Mouse (Mus musculus) kidney, embryonic 14.5 days (tissue): ENCODE data around the gene Slc41a2. TPM values are rescaled to one million over a fixed set of nuclear protein-coding genes. Genes with fewer than 3 reads are reported as not detected.
A peak's percentile ranks its signal among the peaks of the same experiment; 100 is the strongest.
"Not testable (repeated sequence)": the region's sequence is repeated elsewhere in the genome, so short reads cannot be mapped to it uniquely, and the experiment has no call there.

Experiments
- ATAC-seq: fragments of 200-750 bp; cut with Nextera tagmentation; 2 replicates; pipeline ENCODE4 v1.8.0; 2017; ENCODE audit warnings: moderate number of reproducible peaks, mild to moderate bottlenecking, moderate TSS enrichment, moderate library complexity; ENCODE audit not compliant: low FRiP score, low TSS enrichment
- H3K27ac ChIP-seq: fragments of 300-500 bp; sonication (generic); 2 replicates; pipeline ENCODE4 v1.5.1; 2014; ENCODE audit warnings: low read depth, mild to moderate bottlenecking, low read length, moderate library complexity, mixed read lengths
- H3K27me3 ChIP-seq: fragments of 300-500 bp; sonication (generic); 2 replicates; pipeline ENCODE4 v1.6.1; 2014; ENCODE audit warnings: mild to moderate bottlenecking, low read length; ENCODE audit not compliant: control insufficient read depth, insufficient read depth
- H3K36me3 ChIP-seq: fragments of 300-500 bp; sonication (generic); 2 replicates; pipeline ENCODE4 v1.6.1; 2014; ENCODE audit warnings: low read length, mixed read lengths; ENCODE audit not compliant: control insufficient read depth, insufficient read depth
- H3K4me1 ChIP-seq: fragments of 300-500 bp; sonication (generic); 2 replicates; pipeline ENCODE4 v1.6.1; 2014; ENCODE audit warnings: low read length, mixed read lengths; ENCODE audit not compliant: control insufficient read depth, insufficient read depth
- H3K4me2 ChIP-seq: fragments of 300-500 bp; sonication (generic); replicated peaks from 2 replicates; pipeline ENCODE4 v1.6.1; 2014; ENCODE audit warnings: low read depth, mild to moderate bottlenecking, low read length
- H3K4me3 ChIP-seq: fragments of 300-500 bp; sonication (generic); 2 replicates; pipeline ENCODE4 v1.5.1; 2014; ENCODE audit warnings: mild to moderate bottlenecking, low read length
- H3K9ac ChIP-seq: fragments of 300-500 bp; sonication (generic); 2 replicates; pipeline ENCODE4 v1.6.1; 2014; ENCODE audit warnings: low read depth, mild to moderate bottlenecking, low read length, moderate library complexity
- H3K9me3 ChIP-seq: fragments of 300-500 bp; sonication (generic); 2 replicates; pipeline ENCODE4 v1.6.1; 2016; ENCODE audit warnings: low read length; ENCODE audit not compliant: control insufficient read depth
- WGBS: fragments of 180-500 bp; shearing (Covaris S2); extraction: QIAGEN DNeasy Blood & Tissue Kit; methylation state at CpG from one replicate; pipeline ENCODE4 v1.1.7; 2014; 5-methylcytosine and 5-hydroxymethylcytosine counted together
- polyA plus RNA-seq: library from polyadenylated mRNA; unstranded; fragments of >200 nt; fragmentation: Nextera tagmentation; extraction: Ambion mirVana; gene quantifications from 2 replicates; pipeline ENCODE4 v1.2.1, GENCODE M21; 2014

Gene Slc41a2
- polyA plus RNA-seq, 1 experiment from 2014 or later = 0.50 TPM

DNA sequence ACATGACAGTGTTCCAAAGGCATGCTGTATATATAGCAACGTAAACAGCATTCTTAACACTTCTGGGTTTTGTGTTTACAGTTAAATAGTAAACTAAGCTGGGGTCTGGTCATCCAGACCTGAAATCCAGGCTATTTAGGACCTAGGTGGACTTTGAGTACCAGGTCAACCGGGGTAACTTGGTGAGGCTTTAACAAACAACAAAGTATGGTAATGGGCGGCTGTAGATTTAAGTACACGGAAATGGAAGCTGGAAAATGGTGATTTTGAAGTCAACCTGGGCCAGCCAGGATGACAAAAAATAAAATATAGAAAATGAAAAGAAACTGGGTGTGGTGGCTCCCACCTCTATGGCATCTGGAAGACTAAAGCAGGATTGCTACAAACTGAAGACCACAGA is 21.8 kb upstream of the Slc41a2 start:
- Histone ChIP-seq H3K27me3 (no peaks in the 10 kb centered on the region), H3K4me2 (peak overlapping the region; percentile 46), H3K36me3 (peaks cover 21% of the 10 kb centered on the region), H3K9me3 (no peaks in the 10 kb centered on the region), H3K4me1 (peaks cover 13% of the 10 kb centered on the region), H3K4me3 (peak overlapping the region; percentile 91), H3K9ac (peak overlapping the region; percentile 31; the same call in 1 of the 2 replicates), H3K27ac (peak overlapping the region; percentile 74; the same call in 1 of the 2 replicates)
- no peak for ATAC-seq
- 83% methylated on average over 4 of the region's 4 CpGs for WGBS

DNA sequence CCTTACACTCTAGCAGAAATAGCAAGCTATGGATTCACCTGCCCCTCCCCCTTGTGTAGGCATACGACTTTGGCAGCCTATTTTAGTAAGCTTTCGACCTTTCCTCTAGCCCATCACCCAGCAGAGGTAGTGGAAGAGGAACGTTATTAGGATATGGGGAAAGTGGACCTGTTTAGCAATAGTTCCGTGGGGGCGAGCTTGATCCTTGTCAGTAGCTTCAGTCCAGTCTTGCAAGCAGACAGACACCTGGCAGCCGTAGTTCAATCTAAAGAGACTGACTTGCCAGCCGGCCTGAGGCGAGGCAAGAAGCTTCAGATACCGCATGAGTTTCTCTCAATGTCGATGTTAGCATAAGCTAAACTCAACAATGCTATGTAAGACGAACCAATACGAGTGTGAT is 18.7 kb upstream of the Slc41a2 start:
- ATAC-seq = no peak
- peaks cover 14% of the 10 kb centered on the region for H3K4me1 ChIP-seq
- H3K4me3 ChIP-seq = no peak overlapping the region
- H3K27ac ChIP-seq = no peak overlapping the region
- no peaks in the 10 kb centered on the region for H3K27me3 ChIP-seq
- H3K36me3 ChIP-seq = no peaks in the 10 kb centered on the region
- no peaks in the 10 kb centered on the region for H3K9me3 ChIP-seq
- H3K4me2 ChIP-seq = no peak overlapping the region
- no peak overlapping the region for H3K9ac ChIP-seq
- WGBS = 83% methylated on average over 12 of the region's 12 CpGs

DNA sequence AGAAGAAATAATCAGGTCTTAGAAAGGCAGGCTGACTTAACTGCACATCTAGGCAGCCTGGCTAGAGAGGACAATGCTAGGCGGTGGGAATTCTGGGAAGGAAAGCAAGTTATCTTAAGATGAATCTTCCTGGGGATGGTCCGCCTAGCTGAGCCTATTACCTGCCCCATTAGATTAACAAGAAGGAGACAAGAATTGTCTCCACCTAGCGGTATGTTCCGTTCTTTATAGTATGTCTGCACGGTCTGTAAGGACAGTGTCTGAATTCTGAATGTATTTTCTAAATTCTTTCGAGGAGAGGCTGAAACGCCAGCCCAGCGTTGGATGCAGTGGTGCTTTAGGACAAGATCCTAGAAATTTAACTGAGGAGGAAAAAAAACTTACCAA is 16.6 kb upstream of the Slc41a2 start:
- Histone ChIP-seq H3K27ac (no peak overlapping the region; the same call in 1 of the 2 replicates), H3K36me3 (no peaks in the 10 kb centered on the region), H3K4me2 (0 out of 2 replicates have a peak overlapping the region, but pooled peaks have one; percentile 0), H3K4me1 (peaks cover 5% of the 10 kb centered on the region; the same call in 1 of the 2 replicates), H3K27me3 (no peaks in the 10 kb centered on the region), H3K9me3 (no peaks in the 10 kb centered on the region), H3K4me3 (no peak overlapping the region), H3K9ac (no peak overlapping the region)
- 67% methylated on average over 8 of the region's 8 CpGs for WGBS
- no peak for ATAC-seq

DNA sequence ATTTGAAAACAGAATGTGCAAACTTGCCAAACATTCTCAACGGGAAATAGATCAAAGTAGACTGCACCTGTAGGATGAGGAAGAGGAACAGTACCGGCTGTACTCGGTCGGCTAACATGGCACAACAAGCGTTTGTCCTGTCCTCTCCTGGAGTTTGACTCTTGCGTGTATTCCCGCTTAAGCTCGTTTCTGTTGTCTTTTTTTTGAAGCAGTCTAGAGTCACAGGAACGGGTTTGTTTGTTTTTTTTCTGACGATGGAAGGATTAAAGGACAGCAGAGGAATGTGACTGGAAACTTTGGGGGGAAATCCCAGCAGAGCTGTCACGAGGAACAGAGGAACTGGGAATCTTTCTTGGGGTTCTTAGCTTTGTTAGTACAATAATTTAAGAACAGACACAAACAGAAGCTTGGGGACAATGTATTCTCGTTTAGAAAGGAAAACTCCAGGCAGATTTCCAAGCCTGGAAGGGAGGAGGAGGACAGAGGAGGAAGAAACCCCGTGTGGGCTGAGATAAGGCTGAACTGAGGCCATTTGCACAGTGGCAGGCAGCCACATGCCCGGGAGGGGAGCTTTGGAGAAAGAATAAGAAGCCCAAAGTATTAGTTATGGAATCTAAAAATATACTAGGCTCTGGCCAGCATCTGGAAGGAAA is 16.1 kb upstream of the Slc41a2 start:
- Histone ChIP-seq H3K9me3 (no peaks in the 10 kb centered on the region), H3K4me3 (no peak overlapping the region), H3K4me2 (0 out of 2 replicates have a peak overlapping the region, but pooled peaks have one; percentile 0), H3K9ac (no peak overlapping the region), H3K36me3 (no peaks in the 10 kb centered on the region), H3K4me1 (peaks cover 4% of the 10 kb centered on the region; the same call in 1 of the 2 replicates), H3K27me3 (no peaks in the 10 kb centered on the region), H3K27ac (no peak overlapping the region; the same call in 1 of the 2 replicates)
- WGBS = 40% methylated on average over 14 of the region's 14 CpGs
- ATAC-seq = no peak

DNA sequence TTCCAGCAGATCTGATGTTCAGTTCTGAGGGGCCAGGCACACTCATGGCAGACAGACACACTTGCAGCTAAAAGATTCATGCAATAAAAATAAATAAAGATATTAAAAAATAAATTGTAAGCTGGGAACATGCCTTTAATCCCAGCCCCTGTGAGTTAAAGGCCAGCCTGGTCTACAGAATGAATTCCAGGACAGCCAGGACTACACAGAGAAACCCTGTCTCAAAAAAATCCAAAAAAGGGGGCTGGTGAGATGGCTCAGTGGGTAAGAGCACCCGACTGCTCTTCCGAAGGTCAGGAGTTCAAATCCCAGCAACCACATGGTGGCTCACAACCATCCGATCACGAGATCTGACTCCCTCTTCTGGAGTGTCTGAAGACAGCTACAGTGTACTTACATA is 14.1 kb upstream of the Slc41a2 start:
- not testable (repeated sequence) for ATAC-seq, H3K27ac ChIP-seq, H3K36me3 ChIP-seq, H3K9ac ChIP-seq, H3K4me3 ChIP-seq, H3K9me3 ChIP-seq, H3K4me1 ChIP-seq, H3K27me3 ChIP-seq, H3K4me2 ChIP-seq
- 98% methylated on average over 3 of the region's 4 CpGs for WGBS

GRCm38 (mm10) chr10:83350689-83351088 is 13.0 kb upstream of the Slc41a2 start:
- no peak for ATAC-seq
- 73% methylated on average over 2 of the region's 2 CpGs for WGBS

GRCm38 (mm10) chr10:83347494-83347893 is 9.8 kb upstream of the Slc41a2 start:
- ATAC-seq = no peak

More at GRCm38 (mm10) chr10:83350689-83351088, 13.0 kb upstream of the Slc41a2 start:
- Histone ChIP-seq H3K4me3 (no peak overlapping the region), H3K27ac (no peak overlapping the region), H3K9ac (no peak overlapping the region), H3K36me3 (no peaks in the 10 kb centered on the region), H3K4me1 (peaks cover 4% of the 10 kb centered on the region; the same call in 1 of the 2 replicates), H3K27me3 (no peaks in the 10 kb centered on the region), H3K9me3 (no peaks in the 10 kb centered on the region), H3K4me2 (no peak overlapping the region)

GRCm38 (mm10) chr10:83346359-83346736 is 8.7 kb upstream of the Slc41a2 start:
- H3K27me3 ChIP-seq = no peaks in the 10 kb centered on the region
- no peaks in the 10 kb centered on the region for H3K36me3 ChIP-seq
- no peak overlapping the region for H3K9ac ChIP-seq
- 80% methylated on average over 5 of the region's 5 CpGs for WGBS
- no peak overlapping the region for H3K4me2 ChIP-seq
- no peaks in the 10 kb centered on the region for H3K9me3 ChIP-seq
- no peak for ATAC-seq
- H3K4me1 ChIP-seq = no peaks in the 10 kb centered on the region
- no peak overlapping the region for H3K4me3 ChIP-seq
- H3K27ac ChIP-seq = no peak overlapping the region

More at GRCm38 (mm10) chr10:83347494-83347893, 9.8 kb upstream of the Slc41a2 start:
- Histone ChIP-seq H3K4me1 (no peaks in the 10 kb centered on the region), H3K9me3 (no peaks in the 10 kb centered on the region), H3K4me2 (no peak overlapping the region), H3K27me3 (no peaks in the 10 kb centered on the region), H3K27ac (no peak overlapping the region), H3K36me3 (no peaks in the 10 kb centered on the region), H3K9ac (no peak overlapping the region), H3K4me3 (no peak overlapping the region)
- WGBS = 39% methylated on average over 7 of the region's 7 CpGs

GRCm38 (mm10) chr10:83345693-83346358 is 8.1 kb upstream of the Slc41a2 start:
- H3K27me3 ChIP-seq = no peaks in the 10 kb centered on the region
- H3K9ac ChIP-seq = no peak overlapping the region
- no peaks in the 10 kb centered on the region for H3K9me3 ChIP-seq
- H3K36me3 ChIP-seq = no peaks in the 10 kb centered on the region
- WGBS = 45% methylated on average over 7 of the region's 7 CpGs
- H3K27ac ChIP-seq = no peak overlapping the region
- H3K4me2 ChIP-seq = no peak overlapping the region
- no peak overlapping the region for H3K4me3 ChIP-seq
- H3K4me1 ChIP-seq = no peaks in the 10 kb centered on the region
- no peak for ATAC-seq
